Mouse (Mus musculus) intestine, embryonic 15.5 days (tissue): ENCODE data around the gene Smpd2. TPM values are rescaled to one million over a fixed set of nuclear protein-coding genes. Genes with fewer than 3 reads are reported as not detected.

Experiments
- ATAC-seq: fragments of 200-750 bp; cut with Nextera tagmentation; 2 replicates; pipeline ENCODE4 v1.8.0; 2017; ENCODE audit warnings: moderate TSS enrichment, moderate library complexity
- H3K27ac ChIP-seq: fragments of 300-500 bp; sonication (generic); 2 replicates; pipeline ENCODE4 v1.5.1; 2015; ENCODE audit warnings: mild to moderate bottlenecking, inconsistent platforms
- H3K27me3 ChIP-seq: fragments of 300-500 bp; sonication (generic); replicated peaks from 2 replicates; pipeline ENCODE4 v1.6.1; 2015; ENCODE audit warnings: inconsistent platforms
- H3K36me3 ChIP-seq: fragments of 300-500 bp; sonication (generic); 2 replicates; pipeline ENCODE4 v1.6.1; 2015; ENCODE audit warnings: inconsistent platforms
- H3K4me1 ChIP-seq: fragments of 300-500 bp; sonication (generic); replicated peaks from 2 replicates; pipeline ENCODE4 v1.6.1; 2015; ENCODE audit warnings: inconsistent platforms
- H3K4me2 ChIP-seq: fragments of 300-500 bp; sonication (generic); replicated peaks from 2 replicates; pipeline ENCODE4 v1.6.1; 2015; ENCODE audit warnings: mild to moderate bottlenecking, inconsistent platforms
- H3K4me3 ChIP-seq: fragments of 300-500 bp; sonication (generic); replicated peaks from 2 replicates; pipeline ENCODE4 v1.5.1; 2015; ENCODE audit warnings: inconsistent platforms
- H3K9ac ChIP-seq: fragments of 300-500 bp; sonication (generic); 2 replicates; pipeline ENCODE4 v1.6.1; 2015; ENCODE audit warnings: inconsistent platforms
- H3K9me3 ChIP-seq: fragments of 300-500 bp; sonication (generic); 2 replicates; pipeline ENCODE4 v1.6.1; 2016; ENCODE audit warnings: inconsistent platforms
- WGBS: fragments of 180-500 bp; shearing (Covaris S2); methylation state at CpG from one replicate; pipeline ENCODE4 v1.1.7; 2015; 5-methylcytosine and 5-hydroxymethylcytosine counted together
- polyA plus RNA-seq: library from polyadenylated mRNA; unstranded; fragments of >200 nt; fragmentation: Nextera tagmentation; extraction: Ambion mirVana; gene quantifications from 2 replicates; pipeline ENCODE4 v1.2.1, GENCODE M21; 2015

Smpd2 gene
- polyA plus RNA-seq = 50.2 and 56.2 TPM in 2 replicates

DNA sequence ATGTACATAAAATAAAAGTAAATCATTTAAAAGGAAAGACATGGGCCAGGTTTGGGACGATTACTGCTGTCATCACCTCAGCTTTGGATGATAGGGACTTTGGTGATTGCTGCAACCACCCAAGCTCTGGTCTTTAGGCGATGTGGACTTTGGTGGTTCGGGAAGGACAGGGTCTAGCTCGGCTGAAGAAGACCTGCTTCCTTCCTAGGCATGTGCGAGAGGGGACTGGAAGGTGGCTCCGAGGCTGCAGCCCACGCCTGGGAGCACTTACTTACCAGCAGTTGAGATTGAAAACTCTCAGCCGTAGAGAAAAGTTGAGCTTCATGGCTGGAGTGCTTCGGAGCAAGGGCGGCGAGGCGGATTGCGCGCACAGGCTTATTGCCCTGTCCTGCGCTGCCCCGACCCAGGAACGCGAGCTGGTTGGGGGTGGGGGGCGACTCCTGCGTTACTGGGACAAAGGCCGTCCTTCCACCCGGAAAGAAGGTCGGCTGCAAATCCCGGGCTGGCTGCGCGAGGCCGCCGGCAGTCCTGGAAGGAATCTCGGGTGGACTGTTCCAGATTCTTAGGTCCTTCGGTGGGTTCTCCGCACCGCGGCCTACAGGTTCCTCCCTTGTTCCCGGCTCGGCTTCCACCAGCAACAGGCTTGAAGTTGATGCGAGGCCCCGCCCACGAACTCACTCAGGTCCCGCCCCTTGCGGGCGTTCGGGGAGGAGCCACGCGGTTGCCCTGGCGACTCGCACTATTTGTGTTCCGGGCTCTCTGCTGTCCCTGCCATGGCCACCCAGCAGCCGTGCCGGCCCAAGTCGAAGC, at the start of gene Smpd2, which contains the start of gene Ppil6:
Gene Smpd2 (minus strand): TSS at position 662 of the 810 bp plus-strand sequence.
Gene Ppil6 (plus strand): TSS at position 732 of the 810 bp plus-strand sequence.
- Histone ChIP-seq H3K4me2 (peak within 1 kb of the TSS; percentile 97), H3K4me1 (peaks cover 21% of the 10 kb centered on the region), H3K9ac (peak within 1 kb of the TSS; percentile 68), H3K27ac (peak within 1 kb of the TSS; percentile 72), H3K4me3 (peak within 1 kb of the TSS; percentile 65), H3K9me3 (no peaks in the 10 kb centered on the region), H3K36me3 (peaks cover 24% of the 10 kb centered on the region), H3K27me3 (no peaks in the 10 kb centered on the region)
- peak; percentile 96 for ATAC-seq
- under 1% methylated on average over 50 of the region's 50 CpGs for WGBS

- no peak overlapping the region for H3K4me2 ChIP-seq
- H3K9me3 ChIP-seq = no peaks in the 10 kb centered on the region
- no peak for ATAC-seq
- H3K4me1 ChIP-seq = no peaks in the 10 kb centered on the region
- H3K27ac ChIP-seq = no peak overlapping the region
- H3K4me3 ChIP-seq = no peak overlapping the region
- H3K36me3 ChIP-seq = peaks cover 11% of the 10 kb centered on the region; the same call in 1 of the 2 replicates
- no peaks in the 10 kb centered on the region for H3K27me3 ChIP-seq
- H3K9ac ChIP-seq = no peak overlapping the region
- 96% methylated on average over 4 of the region's 4 CpGs for WGBS
Observed at GRCm38 (mm10) chr10:41538986-41539385, 48.8 kb upstream of the Smpd2 start.

DNA sequence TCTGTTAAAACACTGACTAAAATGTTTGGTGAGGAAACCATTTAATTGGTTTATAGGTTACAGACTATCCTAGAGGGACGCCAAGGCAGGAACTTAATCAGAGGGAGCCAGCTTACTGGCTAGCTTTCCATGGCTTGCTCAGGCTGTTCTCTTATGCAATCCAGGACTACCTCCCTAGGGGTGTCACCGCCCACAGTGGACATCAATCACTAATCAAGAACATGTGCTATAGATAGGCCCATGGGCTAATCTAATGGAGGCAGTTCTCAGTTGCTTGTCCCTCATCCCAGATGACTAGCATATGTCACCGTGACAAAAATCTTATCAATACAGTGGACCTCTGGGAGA, 47.8 kb upstream of the Smpd2 start:
- ATAC-seq = no peak
- no peaks in the 10 kb centered on the region for H3K27me3 ChIP-seq
- H3K4me1 ChIP-seq = no peaks in the 10 kb centered on the region
- H3K36me3 ChIP-seq = peaks cover 16% of the 10 kb centered on the region; the same call in 1 of the 2 replicates
- no peak overlapping the region for H3K4me2 ChIP-seq
- no peak overlapping the region for H3K27ac ChIP-seq
- H3K9ac ChIP-seq = no peak overlapping the region
- 96% methylated on average over 3 of the region's 3 CpGs for WGBS
- H3K9me3 ChIP-seq = no peaks in the 10 kb centered on the region
- H3K4me3 ChIP-seq = no peak overlapping the region

DNA sequence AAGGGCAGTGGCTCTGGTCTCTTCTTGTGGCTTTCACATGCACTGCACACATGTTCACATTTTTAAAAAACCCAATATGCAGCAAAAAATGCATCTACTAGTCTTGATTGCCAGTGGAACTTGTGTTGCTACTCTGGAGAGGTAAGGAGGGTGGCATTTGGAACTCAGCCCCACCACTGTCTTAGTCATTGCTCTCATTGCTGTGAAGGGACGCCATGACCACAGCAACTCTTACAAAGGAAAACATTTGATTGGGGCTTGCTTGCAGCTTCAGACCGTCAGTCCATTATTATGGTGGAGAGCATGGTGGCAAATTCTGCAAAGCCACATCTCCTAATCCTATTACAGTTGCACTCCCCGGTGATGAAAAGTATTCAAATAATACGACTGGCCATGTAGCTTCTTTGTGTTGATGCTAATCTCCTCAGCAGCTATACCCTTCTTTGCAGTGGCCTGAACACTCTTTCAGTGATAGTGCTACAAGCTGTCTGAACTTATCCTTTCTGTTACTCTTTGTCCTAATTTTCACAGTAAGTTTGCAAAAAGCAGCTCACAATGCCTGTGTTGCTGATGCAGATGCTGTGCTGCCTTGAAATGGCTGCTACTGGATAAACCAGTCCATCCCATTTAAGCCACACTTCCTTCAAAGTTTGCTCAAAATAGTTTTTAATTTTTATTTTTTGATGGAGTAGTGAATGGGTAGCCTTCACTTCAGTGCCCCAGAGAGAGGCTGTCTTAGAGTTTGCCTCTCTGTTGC, 47.2 kb upstream of the Smpd2 start:
- Histone ChIP-seq H3K9me3 (no peaks in the 10 kb centered on the region), H3K27ac (no peak overlapping the region), H3K4me1 (no peaks in the 10 kb centered on the region), H3K9ac (no peak overlapping the region), H3K36me3 (peaks cover 16% of the 10 kb centered on the region; the same call in 1 of the 2 replicates), H3K27me3 (no peaks in the 10 kb centered on the region), H3K4me2 (no peak overlapping the region), H3K4me3 (no peak overlapping the region)
- ATAC-seq = no peak
- WGBS = 91% methylated on average over 4 of the region's 4 CpGs

GRCm38 (mm10) chr10:41536714-41537113, 46.5 kb upstream of the Smpd2 start:
- no peak for ATAC-seq
- peaks cover 16% of the 10 kb centered on the region; the same call in 1 of the 2 replicates for H3K36me3 ChIP-seq
- WGBS = 85% methylated on average over 1 of the region's 1 CpGs

GRCm38 (mm10) chr10:41535991-41536390, 45.8 kb upstream of the Smpd2 start:
- WGBS = 93% methylated on average over 2 of the region's 2 CpGs
- ATAC-seq = no peak

More at GRCm38 (mm10) chr10:41536714-41537113, 46.5 kb upstream of the Smpd2 start:
- H3K9ac ChIP-seq = no peak overlapping the region
- H3K9me3 ChIP-seq = no peaks in the 10 kb centered on the region
- H3K27me3 ChIP-seq = no peaks in the 10 kb centered on the region
- no peaks in the 10 kb centered on the region for H3K4me1 ChIP-seq
- no peak overlapping the region for H3K4me3 ChIP-seq
- H3K4me2 ChIP-seq = no peak overlapping the region
- no peak overlapping the region for H3K27ac ChIP-seq

GRCm38 (mm10) chr10:41529972-41530371, 39.8 kb upstream of the Smpd2 start:
- Histone ChIP-seq H3K36me3 (peaks cover 21% of the 10 kb centered on the region; the same call in 1 of the 2 replicates), H3K4me3 (no peak overlapping the region), H3K9ac (no peak overlapping the region), H3K4me2 (no peak overlapping the region), H3K27me3 (no peaks in the 10 kb centered on the region), H3K27ac (no peak overlapping the region), H3K4me1 (peaks cover 3% of the 10 kb centered on the region; the same call in 1 of the 2 replicates), H3K9me3 (no peaks in the 10 kb centered on the region)
- ATAC-seq = no peak
- 85% methylated on average over 5 of the region's 5 CpGs for WGBS

More at GRCm38 (mm10) chr10:41535991-41536390, 45.8 kb upstream of the Smpd2 start:
- H3K9ac ChIP-seq = no peak overlapping the region
- no peaks in the 10 kb centered on the region for H3K4me1 ChIP-seq
- H3K36me3 ChIP-seq = peaks cover 16% of the 10 kb centered on the region; the same call in 1 of the 2 replicates
- no peaks in the 10 kb centered on the region for H3K27me3 ChIP-seq
- no peak overlapping the region for H3K4me3 ChIP-seq
- no peaks in the 10 kb centered on the region for H3K9me3 ChIP-seq
- no peak overlapping the region for H3K27ac ChIP-seq
- H3K4me2 ChIP-seq = no peak overlapping the region

GRCm38 (mm10) chr10:41525696-41526095, 35.5 kb upstream of the Smpd2 start:
- WGBS = 68% methylated on average over 1 of the region's 1 CpGs
- peaks cover 10% of the 10 kb centered on the region; the same call in 1 of the 2 replicates for H3K4me1 ChIP-seq
- H3K27me3 ChIP-seq = no peaks in the 10 kb centered on the region
- H3K9me3 ChIP-seq = no peaks in the 10 kb centered on the region
- peaks cover 15% of the 10 kb centered on the region; the same call in 1 of the 2 replicates for H3K36me3 ChIP-seq
- no peak overlapping the region for H3K9ac ChIP-seq
- no peak overlapping the region for H3K27ac ChIP-seq
- ATAC-seq = no peak
- no peak overlapping the region for H3K4me2 ChIP-seq
- no peak overlapping the region for H3K4me3 ChIP-seq

DNA sequence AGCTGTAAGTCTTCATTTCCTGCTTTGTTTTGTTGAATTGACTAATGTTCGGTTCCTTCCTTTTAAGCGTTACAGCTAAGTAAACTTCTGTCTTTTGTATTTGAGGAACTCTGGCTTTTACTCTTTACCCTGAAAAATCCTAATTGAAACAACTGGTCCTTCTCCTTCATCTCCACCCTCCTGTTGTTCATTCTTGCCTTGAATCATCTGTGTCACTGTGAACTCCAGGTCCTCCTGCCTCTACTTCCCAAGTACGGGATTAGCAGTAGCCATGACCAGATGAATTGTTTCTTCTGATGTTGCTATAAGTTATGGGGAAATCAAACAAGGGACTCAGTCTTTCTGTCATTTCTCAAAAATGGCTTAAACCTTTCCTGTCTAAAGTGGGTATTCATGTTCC, 33.2 kb upstream of the Smpd2 start:
- no peaks in the 10 kb centered on the region for H3K9me3 ChIP-seq
- 55% methylated on average over 3 of the region's 3 CpGs for WGBS
- no peak overlapping the region for H3K4me2 ChIP-seq
- no peaks in the 10 kb centered on the region for H3K27me3 ChIP-seq
- H3K27ac ChIP-seq = no peak overlapping the region
- ATAC-seq = no peak
- H3K4me3 ChIP-seq = no peak overlapping the region
- H3K4me1 ChIP-seq = peaks cover 10% of the 10 kb centered on the region; the same call in 1 of the 2 replicates
- H3K36me3 ChIP-seq = peaks cover 10% of the 10 kb centered on the region; the same call in 1 of the 2 replicates
- H3K9ac ChIP-seq = no peak overlapping the region

DNA sequence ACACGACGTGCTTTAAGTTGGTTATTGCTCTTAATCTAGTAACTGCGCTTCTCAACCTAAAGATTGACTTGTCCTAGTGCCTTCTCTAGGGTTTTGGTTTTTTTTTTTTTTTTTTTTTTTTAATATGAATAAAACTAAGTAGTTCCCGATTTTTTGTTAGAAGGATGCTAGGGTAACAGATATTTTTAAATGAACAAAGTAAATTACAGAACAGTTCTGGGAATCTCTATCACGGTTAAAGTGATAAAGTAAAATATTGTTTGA, 30.2 kb upstream of the Smpd2 start:
- peaks cover 9% of the 10 kb centered on the region; the same call in 1 of the 2 replicates for H3K4me1 ChIP-seq
- peaks cover 4% of the 10 kb centered on the region; the same call in 1 of the 2 replicates for H3K36me3 ChIP-seq
- peak overlapping the region; percentile 96 for H3K4me3 ChIP-seq
- H3K27ac ChIP-seq = no peak overlapping the region
- no peak for ATAC-seq
- under 1% methylated on average over 5 of the region's 5 CpGs for WGBS
- H3K9ac ChIP-seq = peak overlapping the region; percentile 94
- H3K27me3 ChIP-seq = no peaks in the 10 kb centered on the region
- peak overlapping the region; percentile 73 for H3K4me2 ChIP-seq
- no peaks in the 10 kb centered on the region for H3K9me3 ChIP-seq

GRCm38 (mm10) chr10:41519640-41520409, 29.7 kb upstream of the Smpd2 start:
- Histone ChIP-seq H3K4me3 (peak overlapping the region; percentile 96), H3K27ac (peak overlapping the region; percentile 94), H3K27me3 (no peaks in the 10 kb centered on the region), H3K9ac (peak overlapping the region; percentile 94), H3K4me1 (0 out of 2 replicates have a peak, but pooled peaks cover 7% of the 10 kb centered on the region), H3K4me2 (peak overlapping the region; percentile 73), H3K36me3 (peaks cover 4% of the 10 kb centered on the region; the same call in 1 of the 2 replicates), H3K9me3 (no peaks in the 10 kb centered on the region)
- ATAC-seq = peak; percentile 64
- under 1% methylated on average over 64 of the region's 65 CpGs for WGBS
